Mouse (Mus musculus): ENCODE results near the gene Rab11fip4. TPM values are rescaled to one million over a fixed set of nuclear protein-coding genes. Genes with fewer than 3 reads are reported as not detected.

Gene Rab11fip4
- polyA plus RNA-seq, 1 experiment from 2014 or later = 28.9 TPM

DNA sequence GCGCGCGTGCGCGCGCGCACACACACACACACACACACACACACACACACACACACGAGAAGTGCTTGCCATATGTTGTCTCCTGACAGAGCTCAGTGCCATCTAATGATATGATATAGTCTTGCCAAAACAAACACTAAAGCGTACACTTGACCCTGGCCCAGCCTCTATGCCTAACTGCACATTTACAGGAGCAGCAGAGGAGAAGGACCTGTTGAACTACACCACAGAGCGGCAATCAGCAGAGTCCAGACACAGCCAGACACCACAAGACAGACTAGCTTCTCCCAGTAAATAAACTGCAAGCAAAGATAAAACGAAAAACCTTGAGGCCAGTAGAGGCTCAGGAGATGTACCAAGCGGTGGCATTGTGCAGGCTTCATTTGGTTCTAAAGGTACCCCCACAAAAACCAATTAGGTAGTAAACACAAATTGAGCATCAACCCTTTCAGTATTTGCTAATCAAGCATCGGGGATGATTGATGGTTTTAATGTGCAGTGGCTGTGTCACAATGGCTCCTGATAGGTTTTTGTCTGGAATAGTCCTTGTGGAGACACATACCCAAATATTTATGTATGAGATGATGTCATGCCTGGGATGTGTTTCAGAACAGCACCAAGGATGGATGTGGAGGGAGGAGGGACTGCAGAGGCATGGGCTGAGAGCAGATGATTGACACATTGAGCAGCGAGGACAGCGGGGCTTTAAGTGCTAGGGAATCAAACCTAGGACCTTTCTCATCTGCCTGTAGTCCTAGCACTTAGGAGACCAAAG is 145.4 kb downstream of the Rab11fip4 start:
- Histone ChIP-seq H3K9me3 (no peaks in the 10 kb centered on the region), H3K9ac (no peak overlapping the region), H3K4me1 (replicated peaks) (peaks cover 17% of the 10 kb centered on the region), H3K27me3 (no peaks in the 10 kb centered on the region), H3K36me3 (no peaks in the 10 kb centered on the region), H3K4me2 (no peak overlapping the region), H3K27ac (replicated peaks) (no peak overlapping the region), H3K4me3 (no peak overlapping the region)
- WGBS = 70% methylated on average over 15 of the region's 15 CpGs
- peak; percentile 49; the same call in 1 of the 2 replicates for ATAC-seq (ENCODE audit: low FRiP score, low read depth)

GRCm38 (mm10) chr11:79737126-79737697 is 146.2 kb downstream of the Rab11fip4 start:
- WGBS = 57% methylated on average over 12 of the region's 12 CpGs
- no peak for ATAC-seq (ENCODE audit: low FRiP score, low read depth)
- Histone ChIP-seq H3K9me3 (no peaks in the 10 kb centered on the region), H3K36me3 (no peaks in the 10 kb centered on the region), H3K9ac (no peak overlapping the region), H3K4me2 (no peak overlapping the region), H3K4me1 (replicated peaks) (peaks cover 17% of the 10 kb centered on the region), H3K27me3 (no peaks in the 10 kb centered on the region), H3K27ac (replicated peaks) (no peak overlapping the region), H3K4me3 (no peak overlapping the region)

- 82% methylated on average over 6 of the region's 6 CpGs for WGBS
- Histone ChIP-seq H3K27me3 (no peaks in the 10 kb centered on the region), H3K27ac (replicated peaks) (no peak overlapping the region), H3K36me3 (no peaks in the 10 kb centered on the region), H3K9ac (no peak overlapping the region), H3K4me2 (no peak overlapping the region), H3K4me1 (replicated peaks) (peaks cover 17% of the 10 kb centered on the region), H3K9me3 (no peaks in the 10 kb centered on the region), H3K4me3 (no peak overlapping the region)
- no peak for ATAC-seq (ENCODE audit: low FRiP score, low read depth)
Measured at GRCm38 (mm10) chr11:79737865-79738502, 147.0 kb downstream of the Rab11fip4 start.

DNA sequence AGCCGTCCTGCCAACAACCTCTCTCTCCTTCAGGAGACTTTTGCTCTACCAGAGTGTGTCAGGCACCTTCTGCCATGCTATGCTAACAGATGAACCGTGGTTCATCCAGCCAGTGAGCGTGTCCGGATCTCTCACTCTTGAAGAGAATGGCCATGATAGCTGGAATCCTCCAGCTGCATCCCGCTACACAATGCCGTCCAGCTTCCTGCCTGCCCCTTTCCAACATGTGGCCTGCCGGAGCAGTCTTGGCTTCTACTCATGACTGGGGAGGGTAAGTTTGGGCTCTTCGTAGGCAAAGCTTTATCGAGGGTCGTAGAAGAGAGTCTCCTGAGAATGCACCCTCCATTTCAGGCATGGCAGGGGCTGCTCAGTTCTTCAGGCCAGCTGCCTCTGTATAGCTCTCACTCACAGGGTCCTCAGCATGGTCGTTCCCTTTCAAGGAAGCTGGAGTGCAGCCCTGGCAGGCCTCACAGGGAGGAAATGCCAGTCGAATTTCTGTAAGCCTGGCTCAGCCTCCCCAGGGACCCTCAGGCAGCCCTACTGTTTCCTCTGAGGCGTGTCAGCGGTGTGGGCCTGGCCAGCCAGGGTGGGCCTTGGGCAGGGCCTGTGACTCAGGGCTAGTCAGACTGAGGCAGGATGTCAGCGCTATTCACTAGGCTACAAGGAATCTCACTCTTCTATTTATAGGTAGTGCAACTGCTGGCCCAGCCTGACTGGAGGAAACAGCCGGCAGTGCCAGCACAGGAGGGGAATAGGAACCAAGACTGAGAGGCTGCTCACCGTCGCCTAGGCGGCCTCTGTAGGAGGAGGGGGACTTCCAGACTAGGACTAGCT is 147.9 kb downstream of the Rab11fip4 start:
- no peak overlapping the region for H3K9ac ChIP-seq
- H3K27ac ChIP-seq (replicated peaks) = peak overlapping the region; percentile 48
- H3K9me3 ChIP-seq = no peaks in the 10 kb centered on the region
- H3K36me3 ChIP-seq = no peaks in the 10 kb centered on the region
- H3K4me1 ChIP-seq (replicated peaks) = peaks cover 17% of the 10 kb centered on the region
- H3K27me3 ChIP-seq = no peaks in the 10 kb centered on the region
- 64% methylated on average over 19 of the region's 19 CpGs for WGBS
- no peak overlapping the region for H3K4me2 ChIP-seq
- peak; percentile 65; the same call in 1 of the 2 replicates for ATAC-seq (ENCODE audit: low FRiP score, low read depth)
- no peak overlapping the region for H3K4me3 ChIP-seq

DNA sequence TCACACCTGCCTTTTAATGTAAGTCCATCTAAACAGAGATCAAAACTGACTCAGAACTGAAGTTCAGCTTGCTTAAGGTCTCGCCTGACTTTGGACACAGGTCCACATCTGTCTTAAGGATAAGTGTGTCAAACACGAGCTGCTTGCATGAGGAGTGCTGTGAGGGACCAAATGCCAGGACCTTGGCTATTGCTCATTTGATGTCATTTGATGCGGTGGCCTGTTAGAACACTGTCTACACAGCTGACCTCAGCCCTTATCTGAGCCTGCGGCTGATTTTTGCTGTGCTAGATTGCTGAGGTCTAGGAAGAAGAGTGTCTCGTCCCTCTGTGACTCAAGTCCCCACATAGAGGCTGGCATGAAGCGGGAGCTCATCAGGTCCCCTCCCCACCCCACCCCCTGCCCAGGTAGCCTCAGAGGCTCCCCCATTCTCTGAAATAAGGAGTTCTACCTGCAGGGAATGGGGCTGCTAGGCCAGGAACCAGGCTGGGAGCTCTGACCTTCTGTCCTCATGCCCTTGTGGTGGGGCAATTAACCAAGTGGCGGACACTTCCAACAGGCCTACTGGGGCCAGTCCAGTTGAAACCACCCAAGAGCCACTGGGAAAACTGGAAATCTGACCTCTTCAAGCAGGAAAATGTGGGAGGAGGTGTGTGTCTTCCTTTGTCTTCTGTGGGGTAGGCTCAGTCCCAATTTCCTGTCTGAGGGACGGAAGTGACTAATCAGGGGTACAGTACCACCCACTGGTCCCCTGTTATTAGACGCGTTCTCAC is 149.9 kb downstream of the Rab11fip4 start:
- no peaks in the 10 kb centered on the region for H3K9me3 ChIP-seq
- no peaks in the 10 kb centered on the region for H3K27me3 ChIP-seq
- H3K27ac ChIP-seq (replicated peaks) = no peak overlapping the region
- no peak overlapping the region for H3K4me3 ChIP-seq
- H3K9ac ChIP-seq = no peak overlapping the region
- H3K36me3 ChIP-seq = no peaks in the 10 kb centered on the region
- WGBS = 93% methylated on average over 10 of the region's 10 CpGs
- peaks cover 17% of the 10 kb centered on the region for H3K4me1 ChIP-seq (replicated peaks)
- H3K4me2 ChIP-seq = no peak overlapping the region
- ATAC-seq (ENCODE audit: low FRiP score, low read depth) = no peak

DNA sequence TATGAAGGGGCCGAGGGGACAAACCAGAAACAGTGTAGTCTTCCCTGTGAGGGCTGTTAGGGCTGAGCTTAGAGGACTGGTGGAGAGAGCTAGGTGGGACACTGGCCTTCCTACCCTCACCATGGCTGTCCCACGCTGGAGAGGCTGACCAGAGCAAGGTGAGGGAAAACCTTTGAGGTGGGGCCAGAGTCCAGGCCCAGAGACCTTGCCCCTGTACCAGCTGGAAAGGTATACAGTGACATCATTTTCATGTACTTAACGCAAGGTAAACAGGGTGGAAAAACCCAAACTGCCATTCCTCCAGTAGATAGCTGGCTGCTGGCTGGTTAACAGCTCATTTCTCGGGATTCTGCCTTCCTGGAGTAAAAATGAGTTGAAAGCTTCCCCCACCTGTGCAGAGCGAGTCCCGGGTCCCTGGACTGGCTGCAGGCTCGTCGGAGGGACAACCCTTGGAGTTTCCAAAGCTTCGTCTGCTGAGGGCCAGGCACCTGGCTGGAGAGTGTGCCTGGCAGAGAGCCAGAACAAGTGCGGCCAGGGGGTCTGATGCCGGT is 155.6 kb downstream of the Rab11fip4 start:
- H3K27ac ChIP-seq (replicated peaks) = no peak overlapping the region
- 92% methylated on average over 11 of the region's 11 CpGs for WGBS
- no peaks in the 10 kb centered on the region for H3K27me3 ChIP-seq
- no peaks in the 10 kb centered on the region for H3K36me3 ChIP-seq
- no peak overlapping the region for H3K4me2 ChIP-seq
- no peak overlapping the region for H3K4me3 ChIP-seq
- no peaks in the 10 kb centered on the region for H3K4me1 ChIP-seq (replicated peaks)
- no peak overlapping the region for H3K9ac ChIP-seq
- no peaks in the 10 kb centered on the region for H3K9me3 ChIP-seq
- no peak for ATAC-seq (ENCODE audit: low FRiP score, low read depth)

MicroRNAs within 50 kb of the gene (microRNA counts, 519-probe panel; counts per million panel counts)
- not detected for microRNA mmu-miR-193
- 3,372 counts per million, percentile 69 among the panel's probes with 10 or more counts for microRNA mmu-miR-365

Small RNAs within 50 kb of the gene (microRNA-seq; reads per million reads assigned to microRNA genes)
- gene Mir193a = 7.8 reads per million, percentile 27 among the genes with 10 or more reads in this experiment
- 0.87 reads per million for gene Mir365-2

Other genes with a start within 250 kb of the Rab11fip4 start
- gene Omg, start 87.1 kb upstream of the Rab11fip4 start, polyA plus RNA-seq (2015; fragmentation: Nextera tagmentation; extraction: Ambion mirVana) = 7.9 and 8.2 TPM in 2 replicates
- not detected in 2 replicates for gene Evi2b, start 67.5 kb upstream of the Rab11fip4 start, polyA plus RNA-seq (2015; fragmentation: Nextera tagmentation; extraction: Ambion mirVana)
- gene Evi2, start 60.6 kb upstream of the Rab11fip4 start, polyA plus RNA-seq (2015; fragmentation: Nextera tagmentation; extraction: Ambion mirVana) = 0.56 and 0.58 TPM in 2 replicates
- gene Evi2a, start 60.6 kb upstream of the Rab11fip4 start, polyA plus RNA-seq (2015; fragmentation: Nextera tagmentation; extraction: Ambion mirVana) = 3.2 and 3.7 TPM in 2 replicates